Mouse (Mus musculus): Measurements from ENCODE around the gene Clec12a. TPM values are rescaled to one million over a fixed set of nuclear protein-coding genes. Genes with fewer than 3 reads are reported as not detected.
"Not testable (repeated sequence)": the region's sequence is repeated elsewhere in the genome, so short reads cannot be mapped to it uniquely, and the experiment has no call there.

The Clec12a gene
- total RNA-seq (2014; rRNA removed) (not detected in 2 replicates), polyA plus RNA-seq (2015; fragmentation: Nextera tagmentation; extraction: Ambion mirVana) (0.33 and 0.52 TPM in 2 replicates)

GRCm38 (mm10) chr6:129342391-129342790, at the start of gene Clec12a:
Clec12a (plus strand) TSS chr6:129342691.
- not testable (repeated sequence) for H3K27ac ChIP-seq; DNase-seq (ENCODE audit: low spot score); H3K4me2 ChIP-seq (ENCODE audit: low read depth, low read length); ATAC-seq; H3K4me3 ChIP-seq (ENCODE audit: low read length); H3K36me3 ChIP-seq (ENCODE audit: insufficient read depth, low read length); H3K9me3 ChIP-seq (ENCODE audit: low read length); H3K27me3 ChIP-seq (ENCODE audit: insufficient read depth, low read length); H3K9ac ChIP-seq (replicated peaks; ENCODE audit: low read length); H3K4me1 ChIP-seq (ENCODE audit: insufficient read depth, low read length)
- WGBS = 81% methylated on average over 4 of the region's 4 CpGs

GRCm38 (mm10) chr6:129304180-129304579, 38.3 kb upstream of the Clec12a start:
- H3K9ac ChIP-seq (replicated peaks; ENCODE audit: low read length) = no peak overlapping the region
- TF ChIP-seq CTCF (IDR thresholded peaks at IDR 0.05; ENCODE audit: low read depth) = no peak
- no peaks in the 10 kb centered on the region for H3K9me3 ChIP-seq (ENCODE audit: low read length)
- H3K27ac ChIP-seq = no peak overlapping the region
- no peaks in the 10 kb centered on the region for H3K36me3 ChIP-seq (ENCODE audit: insufficient read depth, low read length)
- WGBS = 61% methylated on average over 1 of the region's 1 CpGs
- H3K4me3 ChIP-seq (ENCODE audit: low read length) = no peak overlapping the region
- H3K27me3 ChIP-seq (ENCODE audit: insufficient read depth, low read length) = no peaks in the 10 kb centered on the region
- H3K4me2 ChIP-seq (ENCODE audit: low read depth, low read length) = no peak overlapping the region
- no peak for ATAC-seq
- H3K4me1 ChIP-seq (ENCODE audit: insufficient read depth, low read length) = no peaks in the 10 kb centered on the region
- no peak for DNase-seq (ENCODE audit: low spot score)

DNA sequence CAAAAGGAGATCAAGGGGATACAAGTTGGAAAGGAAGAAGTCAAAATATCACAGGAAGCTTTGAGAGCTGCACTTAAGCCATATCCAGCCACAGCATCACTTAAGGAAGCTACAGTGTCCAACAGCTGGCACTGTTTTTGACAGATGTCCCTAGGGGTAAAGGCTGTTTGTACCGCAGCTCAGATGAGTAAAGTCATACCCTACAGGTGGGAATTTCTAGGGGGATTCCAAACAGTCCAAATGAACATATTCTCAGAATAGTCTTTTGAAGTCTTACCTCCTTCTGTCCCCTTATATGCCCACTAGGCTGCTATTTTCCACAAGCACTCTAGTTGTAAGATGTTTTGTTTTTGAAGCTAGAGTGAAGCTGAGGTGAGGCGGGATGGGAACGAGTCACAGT, 30.0 kb upstream of the Clec12a start:
- Histone ChIP-seq H3K4me3 (ENCODE audit: low read length) (no peak overlapping the region), H3K27me3 (ENCODE audit: insufficient read depth, low read length) (no peaks in the 10 kb centered on the region), H3K9ac (replicated peaks; ENCODE audit: low read length) (no peak overlapping the region), H3K27ac (no peak overlapping the region), H3K4me1 (ENCODE audit: insufficient read depth, low read length) (no peaks in the 10 kb centered on the region), H3K4me2 (ENCODE audit: low read depth, low read length) (no peak overlapping the region), H3K9me3 (ENCODE audit: low read length) (no peaks in the 10 kb centered on the region), H3K36me3 (ENCODE audit: insufficient read depth, low read length) (no peaks in the 10 kb centered on the region)
- no peak for TF ChIP-seq CTCF (IDR thresholded peaks at IDR 0.05; ENCODE audit: low read depth)
- WGBS = 90% methylated on average over 3 of the region's 3 CpGs
- ATAC-seq (no peak), DNase-seq (ENCODE audit: low spot score) (no peak)

DNA sequence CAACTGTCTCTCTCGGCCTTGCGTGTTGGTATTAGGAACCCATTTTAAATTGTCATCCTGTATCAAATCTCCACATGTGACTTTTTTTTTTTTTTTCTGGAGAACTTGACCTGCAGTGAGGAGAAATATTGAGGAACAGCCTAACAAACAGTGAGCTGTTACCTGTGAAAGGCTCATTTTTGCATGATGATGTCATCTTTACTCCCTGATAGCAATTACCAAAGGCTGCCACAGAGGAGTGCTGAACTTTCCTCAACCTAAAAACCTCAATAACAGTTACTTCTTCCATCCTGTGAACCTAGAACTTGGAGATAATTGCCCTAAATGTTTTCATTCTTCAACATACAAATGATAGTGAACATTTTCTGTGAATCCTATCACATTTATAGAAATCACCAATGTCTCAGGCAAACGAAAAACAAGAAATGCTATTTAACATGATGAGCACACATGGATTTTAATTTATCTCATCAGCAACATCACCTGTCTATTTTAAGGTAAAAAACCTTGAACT, 27.8 kb upstream of the Clec12a start:
- Histone ChIP-seq H3K9ac (replicated peaks; ENCODE audit: low read length) (no peak overlapping the region), H3K27ac (no peak overlapping the region), H3K4me3 (ENCODE audit: low read length) (no peak overlapping the region), H3K4me1 (ENCODE audit: insufficient read depth, low read length) (no peaks in the 10 kb centered on the region), H3K4me2 (ENCODE audit: low read depth, low read length) (no peak overlapping the region), H3K9me3 (ENCODE audit: low read length) (no peaks in the 10 kb centered on the region), H3K36me3 (ENCODE audit: insufficient read depth, low read length) (no peaks in the 10 kb centered on the region), H3K27me3 (ENCODE audit: insufficient read depth, low read length) (no peaks in the 10 kb centered on the region)
- WGBS = 81% methylated on average over 3 of the region's 3 CpGs
- no peak for ATAC-seq
- no peak for DNase-seq (ENCODE audit: low spot score)
- no peak for TF ChIP-seq CTCF (IDR thresholded peaks at IDR 0.05; ENCODE audit: low read depth)

DNA sequence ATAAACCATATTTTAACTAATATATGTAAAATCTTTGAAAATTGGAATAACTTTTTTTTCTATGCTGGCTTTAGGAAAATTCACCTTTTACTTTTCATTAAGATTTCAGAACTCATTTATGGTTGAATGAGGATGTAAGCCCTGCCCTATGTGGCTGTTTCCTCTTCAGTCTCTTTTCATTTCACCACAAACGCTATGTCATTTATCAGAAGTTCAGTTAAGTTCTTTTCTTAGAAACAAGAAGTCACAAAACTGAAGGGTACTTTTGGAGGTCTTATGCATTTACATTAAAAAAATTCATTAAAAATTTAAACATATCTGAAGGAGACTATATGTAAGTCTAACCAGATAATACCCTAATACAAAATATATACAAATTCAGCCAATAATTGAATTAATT, 26.8 kb upstream of the Clec12a start:
- ATAC-seq (no peak), DNase-seq (ENCODE audit: low spot score) (no peak)
- Histone ChIP-seq H3K27ac (no peak overlapping the region), H3K4me2 (ENCODE audit: low read depth, low read length) (no peak overlapping the region), H3K4me1 (ENCODE audit: insufficient read depth, low read length) (no peaks in the 10 kb centered on the region), H3K27me3 (ENCODE audit: insufficient read depth, low read length) (no peaks in the 10 kb centered on the region), H3K4me3 (ENCODE audit: low read length) (no peak overlapping the region), H3K36me3 (ENCODE audit: insufficient read depth, low read length) (no peaks in the 10 kb centered on the region), H3K9ac (replicated peaks; ENCODE audit: low read length) (no peak overlapping the region), H3K9me3 (ENCODE audit: low read length) (no peaks in the 10 kb centered on the region)
- 81% methylated on average over 1 of the region's 1 CpGs for WGBS
- no peak for TF ChIP-seq CTCF (IDR thresholded peaks at IDR 0.05; ENCODE audit: low read depth)

DNA sequence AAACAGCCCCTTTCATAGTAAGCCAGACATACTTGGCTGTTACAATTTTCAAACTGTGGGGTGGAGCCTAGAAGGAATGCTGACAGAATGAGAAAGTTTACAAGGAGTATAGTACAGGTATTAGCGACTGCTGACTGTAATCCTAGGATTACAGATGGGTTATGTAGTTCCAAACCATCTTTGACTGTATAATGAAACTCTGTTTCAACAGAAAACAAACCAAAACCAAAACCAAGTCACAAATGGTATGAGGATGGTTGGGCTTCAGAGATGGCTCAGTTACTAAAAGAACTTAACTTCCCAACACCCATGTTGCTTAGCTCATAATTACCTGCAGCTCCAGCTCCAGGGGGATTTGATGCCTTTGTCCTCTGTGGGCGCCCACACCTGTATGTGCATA, 26.0 kb upstream of the Clec12a start:
- no peaks in the 10 kb centered on the region for H3K27me3 ChIP-seq (ENCODE audit: insufficient read depth, low read length)
- 80% methylated on average over 2 of the region's 2 CpGs for WGBS
- H3K4me2 ChIP-seq (ENCODE audit: low read depth, low read length) = no peak overlapping the region
- ATAC-seq = no peak
- no peaks in the 10 kb centered on the region for H3K4me1 ChIP-seq (ENCODE audit: insufficient read depth, low read length)
- no peak overlapping the region for H3K27ac ChIP-seq
- H3K9ac ChIP-seq (replicated peaks; ENCODE audit: low read length) = no peak overlapping the region
- no peak for DNase-seq (ENCODE audit: low spot score)
- no peak overlapping the region for H3K4me3 ChIP-seq (ENCODE audit: low read length)
- TF ChIP-seq CTCF (IDR thresholded peaks at IDR 0.05; ENCODE audit: low read depth) = no peak
- no peaks in the 10 kb centered on the region for H3K36me3 ChIP-seq (ENCODE audit: insufficient read depth, low read length)
- H3K9me3 ChIP-seq (ENCODE audit: low read length) = no peaks in the 10 kb centered on the region

DNA sequence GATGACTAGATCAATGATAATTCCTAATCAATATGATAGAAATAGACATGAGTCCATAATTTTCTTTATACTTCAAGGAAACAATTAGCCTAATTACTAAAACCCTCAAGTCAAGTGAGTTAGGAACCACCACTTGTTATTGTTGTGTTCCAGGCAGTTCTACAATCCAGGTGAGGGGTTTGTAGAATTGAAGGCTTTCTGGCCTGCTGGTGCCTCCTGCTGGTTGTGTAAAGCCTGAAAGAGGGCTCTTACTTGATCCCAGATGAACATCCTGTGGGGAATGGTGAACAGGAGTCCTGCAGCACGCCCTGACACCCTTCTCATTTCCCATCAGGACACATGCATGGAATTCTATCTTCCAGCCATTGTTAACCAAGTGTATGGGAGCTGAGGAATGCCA, 24.1 kb upstream of the Clec12a start:
- Histone ChIP-seq H3K4me3 (ENCODE audit: low read length) (no peak overlapping the region), H3K9ac (replicated peaks; ENCODE audit: low read length) (no peak overlapping the region), H3K9me3 (ENCODE audit: low read length) (no peaks in the 10 kb centered on the region), H3K36me3 (ENCODE audit: insufficient read depth, low read length) (no peaks in the 10 kb centered on the region), H3K27ac (no peak overlapping the region), H3K4me2 (ENCODE audit: low read depth, low read length) (no peak overlapping the region), H3K27me3 (ENCODE audit: insufficient read depth, low read length) (no peaks in the 10 kb centered on the region), H3K4me1 (ENCODE audit: insufficient read depth, low read length) (no peaks in the 10 kb centered on the region)
- ATAC-seq (no peak), DNase-seq (ENCODE audit: low spot score) (no peak)
- no peak for TF ChIP-seq CTCF (IDR thresholded peaks at IDR 0.05; ENCODE audit: low read depth)
- 53% methylated on average over 1 of the region's 1 CpGs for WGBS

Measured in hindbrain, postnatal 0 days (tissue).